10 mouse cellular contexts compared by ENCODE assay signal in genomic region chr9:40568070-40568469, GRCm38 (mm10). TPM values are rescaled to one million over a fixed set of nuclear protein-coding genes. Genes with fewer than 3 reads are reported as not detected.
DNase-seq lines count a peak whose midpoint lies in the region; ATAC-seq and TF ChIP-seq lines count a peak whose summit lies in the region.
"Had no signal": no experiment of that assay in that cellular context is flagged by ENCODE, and none has a peak within 500 bp of the region (broad histone marks: within the 10 kb centered on the region; RNA-seq: fewer than 3 reads in every experiment).

No protein-coding gene starts in this region.

- H3K36me3 ChIP-seq in forebrain, embryonic 15.5 days, result no peaks in the 10 kb centered on the region
- H3K36me3 ChIP-seq: limb, embryonic 15.5 days had no signal

- WGBS in forebrain, embryonic 15.5 days, result 71% methylated on average over 8 of the region's 8 CpGs

- DNase-seq in cerebellum, postnatal 10 days, result peak; percentile 32 to 46
- DNase-seq in heart, postnatal 25 days (ENCODE audit: low spot score), result peak; percentile 53
- peak; percentile 80 for DNase-seq in lung, postnatal 10 days
- DNase-seq in spleen, adult 18-20 months, result no peak
- DNase-seq: B cell, adult 2 months had no signal

- no peaks in the 10 kb centered on the region for H3K9me3 ChIP-seq in forebrain, embryonic 15.5 days
- H3K9me3 ChIP-seq: limb, embryonic 15.5 days had no signal

- TF ChIP-seq POLR2A in cortical plate, adult 2 months (IDR thresholded peaks at IDR 0.05; ENCODE audit: extremely low read depth, insufficient read depth, low read length), result no peak

- no peak overlapping the region for H3K9ac ChIP-seq in forebrain, embryonic 15.5 days (replicated peaks)
- H3K9ac ChIP-seq: limb, embryonic 15.5 days had no signal

- H3K4me1 ChIP-seq in cortical plate, adult 2 months (ENCODE audit: control insufficient read depth, insufficient read depth, low read length), result peaks cover 2% of the 10 kb centered on the region; the same call in 1 of the 2 replicates
- H3K4me1 ChIP-seq in forebrain, embryonic 15.5 days, result no peaks in the 10 kb centered on the region
- H3K4me1 ChIP-seq: limb, embryonic 15.5 days had no signal

- no peak overlapping the region for H3K4me3 ChIP-seq in cortical plate, adult 2 months (ENCODE audit: insufficient read depth, low read length)
- no peak overlapping the region for H3K4me3 ChIP-seq in forebrain, embryonic 15.5 days
- H3K4me3 ChIP-seq: limb, embryonic 15.5 days had no signal

- no peak overlapping the region for H3K4me2 ChIP-seq in forebrain, embryonic 15.5 days (replicated peaks)
- H3K4me2 ChIP-seq: limb, embryonic 15.5 days had no signal

- TF ChIP-seq CTCF in cortical plate, adult 2 months (IDR thresholded peaks at IDR 0.05; ENCODE audit: extremely low read depth, insufficient read depth, low read length), result 0 out of 2 replicates have a peak, but pooled peaks have one; percentile 1

- H3K27ac ChIP-seq in cortical plate, adult 2 months (ENCODE audit: insufficient read depth, low read length), result no peak overlapping the region
- H3K27ac ChIP-seq in forebrain, embryonic 15.5 days (replicated peaks), result no peak overlapping the region
- H3K27ac ChIP-seq: limb, embryonic 15.5 days had no signal

- intact Hi-C loops in heart, postnatal 25 days (cut with DNase I), result no loop called here

- ATAC-seq in cerebellum, adult (ENCODE audit: insufficient number of reproducible peaks, low FRiP score, low TSS enrichment), result no peak; the same call in 1 of the 2 replicates
- no peak for ATAC-seq in forebrain, embryonic 15.5 days (replicated peaks)
- ATAC-seq in erythroid progenitor cell, adult 5-6 weeks (replicated peaks; ENCODE audit: low FRiP score, poor library complexity, severe bottlenecking), result no peak

- no peaks in the 10 kb centered on the region for H3K27me3 ChIP-seq in forebrain, embryonic 15.5 days
- H3K27me3 ChIP-seq: limb, embryonic 15.5 days had no signal

RNA-seq across cellular contexts. Expression of gene Gramd1b, which starts 36.9 kb away (rescaled TPM):
- polyA plus RNA-seq in cortical plate, adult 2 months (2012; rRNA removed), result 133 and 135 TPM in 2 replicates
- total RNA-seq in heart, postnatal 25 days (2021), result 10 to 100 TPM; 19.1 to 20.2 TPM
- polyA plus RNA-seq in forebrain, embryonic 15.5 days (2015; fragmentation: Nextera tagmentation; extraction: Ambion mirVana), result 18.2 and 19.6 TPM in 2 replicates
- 5.4 and 12.3 TPM in 2 replicates for total RNA-seq in erythroid progenitor cell, adult 5-6 weeks (2015; ENCODE audit: low replicate concordance)
- total RNA-seq in erythroid progenitor cell, adult 5-6 weeks (2017; ENCODE audit: low replicate concordance), result 1.1 and 1.7 TPM in 2 replicates

Comparison
In these comparisons a context has a peak if more than half of its experiments do, and no peak if none do; other contexts are left out.
1. DNase-seq: peak in cerebellum, postnatal 10 days (2 of 2), heart, postnatal 25 days (single experiment) and lung, postnatal 10 days (single experiment); none in spleen, adult 18-20 months (0 of 2).